Mouse (Mus musculus): ENCODE measurements around the gene AC131692.1. TPM values are rescaled to one million over a fixed set of nuclear protein-coding genes. Genes with fewer than 3 reads are reported as not detected.

Gene AC131692.1
- polyA plus RNA-seq, 1 experiment: 0.07 TPM

- H3K36me3 ChIP-seq (ENCODE audit: control insufficient read depth, insufficient read depth): no peaks in the 10 kb centered on the region
- no peak within 1 kb of the TSS for H3K4me2 ChIP-seq (ENCODE audit: low read depth)
- H3K4me3 ChIP-seq: no peak within 1 kb of the TSS
- H3K79me2 ChIP-seq (ENCODE audit: control insufficient read depth, insufficient read depth): peaks cover 37% of the 10 kb centered on the region
- H3ac ChIP-seq (ENCODE audit: control insufficient read depth, insufficient read length): no peak within 1 kb of the TSS
- TF ChIP-seq MYOG (IDR thresholded peaks at IDR 0.05; ENCODE audit: control insufficient read depth in 1 of 3, insufficient read depth in 1 of 3, insufficient read length in 2 of 3, low read depth in 2 of 3) (no peak), SRF (IDR thresholded peaks at IDR 0.05; ENCODE audit: control insufficient read depth, insufficient read length, low read depth) (no peak), CEBPB (IDR thresholded peaks at IDR 0.05; ENCODE audit: insufficient read depth, poor library complexity, severe bottlenecking) (no peak), REST (IDR thresholded peaks at IDR 0.05; ENCODE audit: insufficient read depth, insufficient read length) (no peak), MAX (IDR thresholded peaks at IDR 0.05; ENCODE audit: low read depth) (no peak)
- H3K27me3 ChIP-seq (ENCODE audit: control insufficient read depth, insufficient read depth, insufficient read length): no peaks in the 10 kb centered on the region
Observed at GRCm38 (mm10) chr19:6082156-6082555, 12.1 kb upstream of the AC131692.1 start, which contains the start of gene Gm28374. Gene Gm28374 (minus strand): TSS chr19:6082256.

- TF ChIP-seq POLR2AphosphoS2 (IDR thresholded peaks at IDR 0.05; ENCODE audit: insufficient read length, low read depth): peak; percentile 20
- TF ChIP-seq MYOG (IDR thresholded peaks at IDR 0.05; ENCODE audit: control insufficient read depth in 1 of 3, insufficient read depth in 1 of 3, insufficient read length in 2 of 3, low read depth in 2 of 3): peak in 2 of 3 experiments; percentile 9 to 63
- TF ChIP-seq USF1 (IDR thresholded peaks at IDR 0.05; ENCODE audit: low read depth): no peak
- TF ChIP-seq REST (IDR thresholded peaks at IDR 0.05; ENCODE audit: insufficient read depth, insufficient read length): no peak
- TF ChIP-seq SRF (IDR thresholded peaks at IDR 0.05; ENCODE audit: control insufficient read depth, insufficient read length, low read depth): peak; percentile 94
- no peak for TF ChIP-seq CEBPB (IDR thresholded peaks at IDR 0.05; ENCODE audit: insufficient read depth, poor library complexity, severe bottlenecking)
- peak; percentile 99 for TF ChIP-seq E2F4 (IDR thresholded peaks at IDR 0.05; ENCODE audit: insufficient read depth)
- no peak for TF ChIP-seq TCF12 (IDR thresholded peaks at IDR 0.05; ENCODE audit: insufficient read depth, poor library complexity, severe bottlenecking)
- no peak for TF ChIP-seq MAX (IDR thresholded peaks at IDR 0.05; ENCODE audit: low read depth)
- TF ChIP-seq MYOD1 (IDR thresholded peaks at IDR 0.05; ENCODE audit: control insufficient read depth in 1 of 3, insufficient read length in 2 of 3, low read depth in 2 of 3): peak in 2 of 3 experiments; percentile 16
- peak; percentile 64 for TF ChIP-seq POLR2A (IDR thresholded peaks at IDR 0.05; ENCODE audit: insufficient read length, low read depth)
- TF ChIP-seq TCF3 (IDR thresholded peaks at IDR 0.05; ENCODE audit: insufficient read length, low read depth): no peak
- Histone ChIP-seq H3K27me3 (ENCODE audit: control insufficient read depth, insufficient read depth, insufficient read length) (no peaks in the 10 kb centered on the region), H3ac (ENCODE audit: control insufficient read depth, insufficient read length) (peak within 1 kb of the TSS; percentile 74), H3K4me2 (ENCODE audit: low read depth) (peak within 1 kb of the TSS; percentile 97), H3K36me3 (ENCODE audit: control insufficient read depth, insufficient read depth) (no peaks in the 10 kb centered on the region), H3K4me3 (peak within 1 kb of the TSS; percentile 89), H3K79me2 (ENCODE audit: control insufficient read depth, insufficient read depth) (peaks cover 47% of the 10 kb centered on the region)
Observed at GRCm38 (mm10) chr19:6084478-6085248, 9.6 kb upstream of the AC131692.1 start, which contains the start of the genes Zfpl1 and Cdca5. Gene Zfpl1 (minus strand): TSS chr19:6084956. Gene Cdca5 (plus strand): TSS chr19:6084983.

GRCm38 (mm10) chr19:6085417-6085879 is 8.8 kb upstream of the AC131692.1 start:
- Histone ChIP-seq H3K4me3 (peak overlapping the region; percentile 89), H3K79me2 (ENCODE audit: control insufficient read depth, insufficient read depth) (peaks cover 47% of the 10 kb centered on the region), H3ac (ENCODE audit: control insufficient read depth, insufficient read length) (peak overlapping the region; percentile 74), H3K4me2 (ENCODE audit: low read depth) (peak overlapping the region; percentile 97), H3K27me3 (ENCODE audit: control insufficient read depth, insufficient read depth, insufficient read length) (no peaks in the 10 kb centered on the region), H3K36me3 (ENCODE audit: control insufficient read depth, insufficient read depth) (no peaks in the 10 kb centered on the region)
- TF ChIP-seq MAX (IDR thresholded peaks at IDR 0.05; ENCODE audit: low read depth): no peak
- TF ChIP-seq SRF (IDR thresholded peaks at IDR 0.05; ENCODE audit: control insufficient read depth, insufficient read length, low read depth): no peak
- no peak for TF ChIP-seq POLR2A (IDR thresholded peaks at IDR 0.05; ENCODE audit: insufficient read length, low read depth)
- TF ChIP-seq CEBPB (IDR thresholded peaks at IDR 0.05; ENCODE audit: insufficient read depth, poor library complexity, severe bottlenecking): no peak
- no peak for TF ChIP-seq MYOG (IDR thresholded peaks at IDR 0.05; ENCODE audit: control insufficient read depth in 1 of 3, insufficient read depth in 1 of 3, insufficient read length in 2 of 3, low read depth in 2 of 3)

- Histone ChIP-seq H3K4me2 (ENCODE audit: low read depth) (no peak overlapping the region), H3K27me3 (ENCODE audit: control insufficient read depth, insufficient read depth, insufficient read length) (no peaks in the 10 kb centered on the region), H3K79me2 (ENCODE audit: control insufficient read depth, insufficient read depth) (peaks cover 38% of the 10 kb centered on the region), H3K36me3 (ENCODE audit: control insufficient read depth, insufficient read depth) (peaks cover 6% of the 10 kb centered on the region), H3ac (ENCODE audit: control insufficient read depth, insufficient read length) (no peak overlapping the region), H3K4me3 (no peak overlapping the region)
- TF ChIP-seq CEBPB (IDR thresholded peaks at IDR 0.05; ENCODE audit: insufficient read depth, poor library complexity, severe bottlenecking) (no peak), TCF3 (IDR thresholded peaks at IDR 0.05; ENCODE audit: insufficient read length, low read depth) (no peak), MYOG (IDR thresholded peaks at IDR 0.05; ENCODE audit: control insufficient read depth in 1 of 3, insufficient read depth in 1 of 3, insufficient read length in 2 of 3, low read depth in 2 of 3) (no peak), MAX (IDR thresholded peaks at IDR 0.05; ENCODE audit: low read depth) (no peak), E2F4 (IDR thresholded peaks at IDR 0.05; ENCODE audit: insufficient read depth) (no peak), POLR2AphosphoS2 (IDR thresholded peaks at IDR 0.05; ENCODE audit: insufficient read length, low read depth) (no peak), USF1 (IDR thresholded peaks at IDR 0.05; ENCODE audit: low read depth) (no peak)
Observed at GRCm38 (mm10) chr19:6088841-6089240, 5.4 kb upstream of the AC131692.1 start.

GRCm38 (mm10) chr19:6097847-6098246 is 3.6 kb downstream of the AC131692.1 start:
- Histone ChIP-seq H3K4me3 (no peak overlapping the region), H3K36me3 (ENCODE audit: control insufficient read depth, insufficient read depth) (no peaks in the 10 kb centered on the region), H3K4me2 (ENCODE audit: low read depth) (no peak overlapping the region), H3ac (ENCODE audit: control insufficient read depth, insufficient read length) (no peak overlapping the region), H3K27me3 (ENCODE audit: control insufficient read depth, insufficient read depth, insufficient read length) (no peaks in the 10 kb centered on the region), H3K79me2 (ENCODE audit: control insufficient read depth, insufficient read depth) (no peaks in the 10 kb centered on the region)
- TF ChIP-seq TCF12 (IDR thresholded peaks at IDR 0.05; ENCODE audit: insufficient read depth, poor library complexity, severe bottlenecking) (no peak), MYOG (IDR thresholded peaks at IDR 0.05; ENCODE audit: control insufficient read depth in 1 of 3, insufficient read depth in 1 of 3, insufficient read length in 2 of 3, low read depth in 2 of 3) (no peak), E2F4 (IDR thresholded peaks at IDR 0.05; ENCODE audit: insufficient read depth) (no peak), REST (IDR thresholded peaks at IDR 0.05; ENCODE audit: insufficient read depth, insufficient read length) (no peak), TCF3 (IDR thresholded peaks at IDR 0.05; ENCODE audit: insufficient read length, low read depth) (no peak), MYOD1 (IDR thresholded peaks at IDR 0.05; ENCODE audit: control insufficient read depth in 1 of 3, insufficient read length in 2 of 3, low read depth in 2 of 3) (no peak), MAX (IDR thresholded peaks at IDR 0.05; ENCODE audit: low read depth) (no peak), CEBPB (IDR thresholded peaks at IDR 0.05; ENCODE audit: insufficient read depth, poor library complexity, severe bottlenecking) (no peak), SRF (IDR thresholded peaks at IDR 0.05; ENCODE audit: control insufficient read depth, insufficient read length, low read depth) (no peak), POLR2A (IDR thresholded peaks at IDR 0.05; ENCODE audit: insufficient read length, low read depth) (no peak), POLR2AphosphoS2 (IDR thresholded peaks at IDR 0.05; ENCODE audit: insufficient read length, low read depth) (no peak), USF1 (IDR thresholded peaks at IDR 0.05; ENCODE audit: low read depth) (no peak)

Measured in myocyte (in vitro differentiated cells).